Mouse (Mus musculus) lung, postnatal 14 days (tissue): Measurements from ENCODE around the gene Kifc3.
"Not testable (repeated sequence)": the region's sequence is repeated elsewhere in the genome, so short reads cannot be mapped to it uniquely, and the experiment has no call there.

Experiments
- DNase-seq: peaks from one replicate; pipeline ENCODE4 v3.0.0; 2021

The Kifc3 gene

DNA sequence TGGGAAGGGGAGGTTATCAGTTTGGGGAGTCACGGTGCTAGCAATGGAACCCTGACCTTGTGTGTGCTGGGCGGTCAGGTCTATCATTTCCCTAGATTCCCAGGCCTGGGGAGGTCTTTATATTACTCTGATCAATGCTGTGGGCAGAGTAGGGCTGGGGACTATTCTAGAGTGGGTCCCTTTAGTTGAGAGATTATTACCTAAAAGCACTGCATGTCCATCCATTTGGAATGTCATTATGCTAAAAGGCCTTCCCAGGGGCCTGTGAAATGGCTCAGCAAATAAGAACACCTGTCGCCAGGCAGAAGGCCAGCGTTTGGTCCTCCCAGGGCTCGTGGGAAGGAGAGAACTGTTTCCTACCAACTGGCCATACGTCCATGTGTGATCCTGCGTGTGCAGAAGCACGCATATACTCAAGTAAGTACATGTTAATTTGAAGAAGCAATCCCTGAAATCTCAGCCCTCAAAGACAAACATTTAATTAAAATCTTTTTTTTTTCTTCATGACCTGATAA, 499 bp downstream of the Kifc3 start:
- no peak for DNase-seq

DNA sequence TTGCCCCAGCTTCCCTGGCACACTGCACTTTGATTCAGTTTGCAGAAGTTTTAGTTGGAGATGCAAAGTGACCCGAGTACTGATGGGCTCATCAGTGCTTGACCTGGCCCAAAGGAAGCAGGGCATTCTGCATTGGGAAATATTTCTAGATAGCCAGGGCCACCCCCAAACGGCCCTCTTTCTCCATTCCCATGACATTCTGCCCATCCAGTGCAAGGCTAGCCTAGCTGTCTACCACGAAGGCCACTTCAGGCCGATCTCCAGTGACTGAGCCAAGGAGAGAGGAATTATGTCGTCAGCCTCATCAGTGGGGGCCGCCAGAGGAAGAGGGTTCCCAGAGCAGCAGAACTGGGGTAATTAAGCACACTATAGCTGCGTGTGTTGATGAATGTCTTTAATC, 1.1 kb downstream of the Kifc3 start:
- no peak for DNase-seq

DNA sequence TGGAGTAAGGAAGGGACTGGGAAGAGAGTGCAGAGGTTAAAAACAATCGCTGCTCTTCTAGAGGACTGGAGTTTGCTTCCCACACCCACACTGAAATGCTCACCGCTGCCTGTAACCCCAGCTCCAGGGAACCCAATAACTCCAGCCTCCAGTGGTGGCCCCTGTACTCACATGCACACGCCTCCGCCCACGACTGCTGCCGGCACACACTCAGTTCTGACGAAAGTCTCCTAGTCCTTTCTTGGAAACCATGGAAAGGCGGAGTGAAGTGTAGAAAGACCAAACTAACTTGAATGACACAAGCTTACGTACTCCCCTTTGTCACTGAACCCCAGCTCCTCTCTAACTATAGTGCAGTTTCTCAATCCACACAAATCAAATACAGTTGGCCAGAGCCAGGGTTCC, 2.6 kb downstream of the Kifc3 start:
- DNase-seq: no peak

DNA sequence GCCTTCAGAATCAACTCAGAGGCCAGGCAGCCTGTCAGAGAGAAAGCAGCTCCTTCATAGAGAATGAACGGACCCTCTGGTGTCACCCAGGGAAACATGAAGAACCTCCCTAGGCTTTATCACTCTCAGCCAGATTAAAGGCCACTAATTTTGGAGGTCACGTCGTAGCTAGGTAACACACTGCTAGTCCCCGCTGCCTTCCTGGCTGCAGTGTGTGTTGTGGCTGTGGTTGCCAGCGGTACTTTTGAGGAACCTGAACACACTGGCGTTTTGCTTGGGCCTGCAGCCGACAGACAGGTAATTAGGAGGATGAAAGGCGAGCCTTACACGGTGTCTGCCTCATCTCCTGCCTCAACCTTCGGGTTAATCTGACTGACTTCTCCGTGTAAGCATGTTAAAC, 6.9 kb downstream of the Kifc3 start:
- no peak for DNase-seq

DNA sequence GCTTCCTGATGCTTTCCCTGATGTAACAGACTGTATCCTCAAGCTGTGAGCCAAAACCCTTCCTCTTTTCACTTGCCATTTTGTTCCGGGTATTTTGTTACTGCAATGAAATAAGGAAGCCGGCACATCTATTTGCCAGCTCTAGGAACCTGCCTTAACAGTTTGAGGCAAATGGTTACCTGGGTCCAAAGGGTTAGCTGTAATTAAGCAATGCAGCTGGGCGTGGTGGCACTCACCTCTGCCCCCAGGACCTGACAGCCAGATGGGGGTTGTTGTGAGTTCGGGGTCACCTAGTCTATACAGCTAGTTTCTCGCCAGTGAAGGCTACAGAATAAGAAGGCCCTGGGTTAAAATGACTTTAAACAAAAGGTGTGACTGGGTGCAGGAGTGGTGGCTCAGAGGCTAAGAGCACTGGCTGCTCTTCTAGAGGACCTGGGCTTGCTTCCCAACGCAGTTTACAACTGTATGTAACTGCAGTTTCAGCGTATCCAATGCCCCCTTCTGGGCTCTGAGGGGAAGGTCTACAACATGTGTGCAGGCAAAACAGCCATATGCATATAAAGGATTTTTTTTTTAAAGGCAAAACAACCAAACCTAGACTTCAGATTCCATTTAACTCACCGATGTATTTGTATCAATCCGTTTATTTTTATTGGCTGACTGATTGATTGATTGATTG, 11.0 kb downstream of the Kifc3 start:
- DNase-seq: no peak

DNA sequence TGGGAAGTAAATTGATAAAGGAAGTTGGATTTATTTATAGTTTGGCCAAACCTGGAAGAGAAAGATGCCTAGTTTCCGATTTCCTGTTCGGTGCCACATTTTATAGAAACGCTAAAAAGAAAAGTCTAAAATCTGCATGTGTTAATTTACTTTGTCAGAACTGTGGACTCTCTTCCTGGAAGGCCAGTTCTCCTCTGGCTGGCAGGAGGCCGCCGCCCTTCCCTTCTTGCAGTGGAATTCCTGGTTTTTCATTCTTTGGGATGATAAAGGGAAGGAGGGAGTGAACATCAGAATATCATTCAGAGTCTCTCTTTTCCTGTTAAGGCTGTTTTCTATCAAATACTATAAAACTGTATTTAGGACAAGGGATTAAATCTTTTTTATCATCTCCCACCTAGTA, 15.0 kb downstream of the Kifc3 start:
- no peak for DNase-seq

DNA sequence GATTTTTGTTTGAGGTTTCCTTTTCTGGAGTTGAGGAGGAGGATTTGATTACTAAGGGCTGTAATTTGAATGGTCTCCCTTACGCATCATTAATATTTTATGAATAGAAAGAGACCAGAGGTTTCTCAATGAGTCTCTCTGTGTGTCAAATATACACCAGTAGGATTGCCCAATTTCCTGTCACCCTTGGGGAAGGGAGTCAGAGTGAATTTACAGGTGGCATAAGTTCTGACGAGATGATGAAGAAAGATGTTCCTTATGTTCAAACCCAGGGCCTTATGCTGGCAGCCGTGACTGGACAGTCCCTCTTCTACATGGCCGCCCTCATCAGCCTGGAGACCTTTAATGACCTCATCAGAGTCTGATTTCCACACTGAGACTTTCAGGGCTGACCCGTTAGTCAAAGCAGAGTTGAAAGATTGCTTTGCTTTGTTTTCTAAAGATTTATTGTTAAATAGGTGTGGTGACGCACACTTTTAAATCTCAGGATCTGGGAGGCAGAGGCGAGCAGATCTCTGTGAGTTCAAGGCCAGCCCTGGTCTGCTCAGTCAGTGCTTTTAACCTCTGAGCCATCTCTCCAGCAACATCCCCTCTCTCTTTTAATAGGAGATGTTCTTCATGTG, 16.6 kb downstream of the Kifc3 start:
- DNase-seq: no peak

DNA sequence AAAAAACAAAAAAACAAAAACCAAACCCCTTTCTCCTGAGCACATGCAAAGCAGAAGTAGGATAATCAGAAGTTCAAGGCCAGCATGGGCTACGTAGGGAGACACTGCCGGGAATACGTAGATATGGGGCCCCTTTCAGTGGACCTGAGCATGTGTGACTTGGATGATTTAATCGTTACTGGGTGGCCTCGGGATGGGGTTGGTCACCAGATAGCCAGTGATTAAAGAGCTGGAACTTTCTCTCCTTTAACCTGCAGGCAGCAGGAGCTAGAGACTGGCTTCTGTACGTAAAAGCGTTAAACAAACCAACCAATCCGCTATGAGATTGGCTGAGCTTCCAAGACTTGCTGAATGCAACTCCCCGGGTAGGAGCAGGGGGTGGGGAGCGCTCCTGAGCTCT, 17.5 kb downstream of the Kifc3 start:
- DNase-seq: no peak

DNA sequence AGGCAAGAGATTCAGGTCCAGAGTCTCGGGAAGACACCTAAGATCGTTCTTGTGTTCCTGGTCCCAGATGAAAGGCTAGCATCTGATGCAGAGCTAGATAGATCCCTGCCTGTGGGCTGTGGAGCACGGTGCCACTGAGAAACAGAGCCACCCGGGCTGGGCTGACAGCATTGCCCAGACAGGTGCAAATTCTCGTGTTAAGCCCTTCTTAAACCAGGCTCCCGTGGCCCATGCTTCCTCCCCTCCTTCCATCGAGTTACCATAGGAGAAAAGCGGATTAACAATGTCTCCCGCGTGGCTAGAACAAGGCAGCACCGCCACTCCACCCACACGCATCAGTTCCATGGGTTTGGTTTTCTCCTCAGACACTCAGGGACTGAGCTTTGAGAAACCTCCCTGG, 18.4 kb downstream of the Kifc3 start:
- no peak for DNase-seq

DNA sequence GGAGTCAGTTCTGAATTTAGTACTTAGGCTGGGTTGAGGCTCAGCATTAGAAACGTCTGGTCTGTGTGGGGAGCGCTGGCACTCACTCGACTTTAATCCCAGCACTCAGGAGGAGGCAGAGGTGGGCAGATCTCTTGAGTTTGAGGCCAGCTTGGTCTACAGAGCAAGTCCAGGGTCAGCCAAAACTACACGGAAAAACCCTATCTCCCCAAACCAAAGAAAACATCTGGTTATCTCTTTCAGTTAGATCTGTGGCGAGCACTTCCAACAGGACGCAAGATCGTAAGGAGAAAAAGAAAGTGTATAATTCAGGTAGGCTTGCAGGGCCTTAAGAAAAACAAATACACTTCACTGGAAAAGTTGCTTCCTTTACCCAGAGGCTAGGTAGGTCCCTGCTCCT, 20.8 kb downstream of the Kifc3 start:
- no peak for DNase-seq

DNA sequence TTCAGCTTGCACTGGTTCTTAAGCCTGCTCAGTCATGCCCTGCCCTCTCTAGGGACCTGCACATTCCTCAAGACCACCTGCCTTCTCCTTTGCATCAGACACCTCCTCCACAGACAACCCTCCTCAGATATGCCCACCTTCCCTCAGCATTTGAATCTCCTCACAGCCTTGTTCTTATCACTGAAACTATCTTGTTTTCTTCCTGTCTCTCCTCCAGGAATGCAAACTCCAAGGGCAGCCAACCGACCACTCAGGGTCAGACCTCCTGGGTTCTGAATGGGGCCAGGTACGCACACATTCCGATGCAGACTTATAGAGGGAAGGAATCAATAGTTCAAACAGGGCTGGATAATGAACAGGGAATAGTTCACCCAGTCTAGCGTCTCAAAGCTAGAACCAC, 24.4 kb downstream of the Kifc3 start:
- DNase-seq: no peak

DNA sequence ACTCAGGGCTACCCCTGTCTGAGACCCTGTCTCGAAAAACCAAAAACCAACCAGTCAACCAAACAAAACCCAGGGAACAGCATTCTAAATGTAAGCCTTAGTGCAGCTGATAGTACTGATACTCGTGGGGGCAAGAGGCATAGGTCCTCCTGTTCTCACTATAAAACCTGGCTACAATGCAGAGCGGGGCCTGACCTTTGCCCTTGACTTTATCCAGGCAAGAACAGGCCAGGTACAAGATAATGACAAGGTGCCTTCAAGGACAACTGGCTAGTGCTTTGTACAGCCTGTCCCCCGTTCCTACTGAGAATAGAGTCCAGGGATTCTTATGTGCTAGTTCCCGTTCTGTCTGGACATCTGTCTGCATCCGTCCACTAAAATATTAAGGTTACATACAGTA, 25.6 kb downstream of the Kifc3 start:
- no peak for DNase-seq

DNA sequence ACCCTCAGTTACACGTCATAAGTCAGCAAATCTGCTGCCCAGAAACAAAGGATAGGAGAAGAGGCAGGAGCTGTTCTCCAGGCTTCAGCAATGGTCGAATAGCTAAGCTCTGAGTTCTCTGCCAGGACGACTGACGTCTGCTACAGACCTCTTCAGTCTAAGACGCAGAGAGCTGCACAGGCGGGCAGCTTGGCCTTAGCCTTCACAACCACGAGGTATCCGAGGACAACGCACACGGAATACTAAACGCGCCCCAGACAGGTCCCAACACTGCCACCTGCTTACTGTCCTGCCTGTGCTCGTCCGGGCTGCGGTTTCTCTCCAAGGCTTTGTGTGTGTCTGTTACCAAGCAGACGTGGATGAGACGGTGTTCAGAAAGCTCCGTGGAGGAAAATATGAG, 26.8 kb downstream of the Kifc3 start:
- no peak for DNase-seq

DNA sequence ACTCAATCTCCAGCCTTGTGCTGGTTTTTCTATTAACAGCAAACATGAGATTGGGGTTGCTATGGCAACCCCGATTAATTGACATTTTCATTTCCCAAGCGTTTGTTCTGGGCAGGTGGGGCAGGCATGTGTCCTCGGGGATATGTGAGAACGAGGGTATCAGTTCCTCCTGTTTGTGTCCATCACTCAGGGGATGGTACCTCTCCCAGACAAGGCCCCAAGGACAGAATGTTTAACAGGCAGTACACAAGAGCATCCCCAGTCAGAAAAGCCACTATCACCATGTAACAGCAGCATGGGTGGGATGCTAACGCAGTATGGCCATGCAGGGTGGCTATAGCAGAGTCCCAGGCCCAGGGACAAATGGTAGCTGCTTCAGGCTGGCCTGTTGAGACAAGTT, 27.3 kb downstream of the Kifc3 start:
- no peak for DNase-seq

DNA sequence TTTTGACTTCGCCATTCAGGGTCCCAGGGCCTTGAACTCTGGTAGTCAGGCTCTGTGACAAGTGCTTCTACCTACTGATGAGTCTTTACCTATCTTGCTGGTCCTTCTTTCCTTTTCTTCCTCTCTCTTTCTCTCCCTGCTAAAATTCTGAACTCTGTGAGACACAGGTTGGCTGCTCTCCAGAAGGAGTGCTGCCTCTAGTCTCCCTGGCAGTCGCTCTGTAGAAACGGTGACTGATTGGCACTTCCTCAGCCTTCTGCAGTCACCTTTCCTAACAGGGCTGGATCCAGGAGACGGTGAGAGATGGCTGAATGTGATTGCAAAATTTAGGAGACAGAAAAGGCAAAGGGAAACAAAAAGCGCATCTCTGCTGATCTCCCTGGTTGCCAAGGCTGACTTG, 30.2 kb downstream of the Kifc3 start:
- no peak for DNase-seq

DNA sequence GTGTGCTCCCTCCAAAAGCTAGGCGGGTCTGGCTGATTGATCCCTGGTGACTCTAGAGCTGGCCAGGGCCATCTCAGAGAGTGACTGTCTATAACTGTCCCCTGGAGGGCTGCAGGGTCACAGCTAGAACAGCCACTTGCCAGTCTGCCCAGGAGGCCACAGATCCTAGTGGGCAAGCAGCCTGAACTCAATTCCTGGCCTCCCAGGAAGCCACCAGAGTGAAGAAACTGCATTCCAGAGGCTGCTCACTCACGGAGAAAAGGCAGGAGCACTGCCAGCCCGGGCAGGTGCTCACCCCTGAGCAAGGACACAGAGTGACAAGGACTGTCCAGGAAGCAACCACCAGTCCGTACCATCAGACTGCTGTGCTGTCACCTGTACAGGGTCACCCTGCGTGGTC, 34.9 kb downstream of the Kifc3 start:
- DNase-seq: no peak

DNA sequence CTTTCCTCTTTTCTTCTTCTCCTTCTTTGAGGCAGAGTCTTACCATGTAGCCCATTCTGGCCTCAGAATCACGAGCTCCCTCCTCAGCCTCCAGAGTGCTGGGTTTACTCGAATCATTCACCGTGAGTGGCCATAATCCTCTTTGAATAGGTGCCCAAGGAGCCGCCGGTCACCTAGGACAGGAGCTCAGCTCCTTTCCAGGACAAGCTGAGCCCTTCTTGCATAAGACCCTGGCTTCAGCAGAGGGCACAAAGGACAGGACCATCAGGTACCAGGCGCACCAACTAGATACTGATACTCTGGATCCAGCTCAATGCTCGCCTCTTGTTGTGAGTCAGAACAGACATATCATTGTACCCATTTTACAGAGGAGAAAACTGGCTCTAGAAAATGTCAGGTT, 36.2 kb downstream of the Kifc3 start:
- no peak for DNase-seq

DNA sequence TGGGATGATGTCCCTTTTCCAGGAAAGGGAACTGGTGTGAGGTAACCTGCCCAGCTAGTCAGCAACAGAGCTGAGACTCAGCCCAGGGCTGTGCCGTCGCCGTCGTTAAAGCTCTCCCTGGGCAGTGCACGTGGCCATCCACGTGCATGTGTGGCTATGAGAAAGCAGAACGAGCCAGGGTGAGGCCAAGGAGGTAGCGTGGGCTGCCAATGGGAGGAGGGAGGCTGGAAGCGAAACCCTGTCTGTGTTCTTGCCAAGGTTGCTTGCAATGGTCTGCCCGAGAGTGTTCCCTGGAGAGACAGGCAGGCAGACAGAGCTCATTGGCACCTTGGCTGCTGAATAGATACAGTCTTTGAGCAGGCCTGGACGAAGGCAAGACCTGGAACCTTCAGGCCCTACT, 36.7 kb downstream of the Kifc3 start:
- no peak for DNase-seq

DNA sequence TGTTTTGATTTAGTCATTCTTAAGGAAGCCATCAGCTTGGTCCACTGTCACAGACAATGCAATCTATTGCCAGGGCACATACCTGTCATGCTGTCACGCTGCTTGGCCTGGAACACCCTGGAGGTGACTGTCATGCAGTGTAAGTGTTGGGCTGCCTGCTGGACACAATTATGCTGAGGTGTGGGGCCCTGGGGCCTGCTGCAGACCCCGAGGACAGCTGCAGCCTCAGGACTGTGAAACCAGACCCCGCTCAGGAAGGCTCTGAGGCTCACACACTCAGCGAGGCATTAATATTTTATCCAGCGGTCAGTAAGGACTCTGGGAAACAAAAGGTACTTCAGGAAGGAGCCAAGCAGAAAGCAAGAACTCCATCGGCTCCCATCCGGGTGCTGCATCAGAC, 38.1 kb downstream of the Kifc3 start:
- no peak for DNase-seq

DNA sequence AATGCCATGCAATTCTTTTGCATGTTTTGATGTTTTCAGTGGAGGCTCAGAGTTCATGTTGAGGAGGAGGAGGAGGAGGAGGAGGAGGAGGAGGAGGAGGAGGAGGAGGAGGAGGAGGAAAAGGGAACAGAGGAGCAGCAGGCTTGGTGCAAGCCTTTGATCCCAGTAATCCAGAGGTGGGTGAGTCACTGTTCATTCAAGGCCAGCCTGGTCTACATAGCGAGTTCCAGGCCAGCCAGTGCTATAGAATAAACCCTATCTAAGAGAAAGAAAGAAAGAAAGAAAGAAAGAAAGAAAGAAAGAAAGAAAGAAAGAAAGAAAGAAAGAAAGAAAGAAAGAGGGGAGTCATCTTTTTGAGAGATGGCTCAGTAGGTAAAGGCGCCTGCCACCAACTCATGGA, 38.6 kb downstream of the Kifc3 start:
- not testable (repeated sequence) for DNase-seq

DNA sequence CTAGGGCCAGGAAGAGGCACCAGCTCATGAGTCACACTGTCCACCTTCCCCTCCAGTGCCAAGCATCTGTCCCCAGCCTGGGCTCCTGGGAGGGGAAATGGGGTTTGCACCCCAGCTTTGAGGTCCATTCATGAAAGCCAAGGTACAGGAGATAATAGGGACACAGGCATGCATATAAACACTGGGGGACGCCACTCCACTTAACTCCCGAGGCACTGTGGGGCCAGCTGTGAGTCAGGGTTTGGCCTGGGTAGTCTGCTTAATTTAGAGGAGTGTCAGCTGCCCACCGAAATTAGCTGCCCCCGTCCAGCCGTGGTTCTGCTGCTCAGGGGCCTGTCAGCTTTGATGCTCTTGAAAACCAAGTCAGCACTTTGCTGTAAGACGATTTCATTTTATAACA, 39.8 kb downstream of the Kifc3 start:
- DNase-seq: no peak

DNA sequence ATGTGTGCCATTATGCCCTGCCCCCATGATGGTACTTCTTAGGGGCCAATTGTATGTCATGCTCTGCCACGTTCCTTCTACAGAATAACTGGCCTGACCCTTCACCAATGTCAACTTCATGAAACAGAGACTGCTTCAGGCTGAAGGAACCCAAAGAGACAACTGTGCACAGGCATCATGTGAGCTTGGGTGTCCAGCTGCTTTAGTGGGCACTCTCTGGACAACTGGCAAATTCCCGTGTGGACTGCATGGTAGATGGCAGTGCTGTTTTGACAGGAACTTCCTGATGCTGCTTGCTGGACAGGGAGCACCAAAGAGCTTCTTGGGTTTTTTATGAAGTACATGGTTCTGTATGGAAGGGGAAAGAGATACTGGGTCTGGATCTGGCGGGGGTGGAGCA, 43.3 kb downstream of the Kifc3 start:
- no peak for DNase-seq

DNA sequence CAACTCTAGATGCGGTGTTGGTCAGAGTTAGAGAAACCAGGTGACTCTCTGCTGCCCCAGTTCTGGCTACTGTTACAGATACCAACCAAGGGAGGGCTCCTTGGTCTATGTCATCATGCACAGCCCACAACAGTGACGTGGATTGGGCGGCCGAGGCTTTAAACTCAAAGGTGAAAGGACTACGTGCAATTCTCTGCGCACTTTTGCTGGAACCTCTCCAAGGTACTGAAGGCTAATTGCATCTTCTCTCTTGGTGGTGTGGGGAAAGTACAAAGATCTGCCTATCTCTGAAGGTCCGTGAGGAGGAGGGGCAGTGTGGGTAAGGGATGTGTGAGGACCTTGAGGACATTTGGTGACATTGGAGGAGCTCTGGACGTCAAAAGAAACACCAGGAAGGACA, 44.0 kb downstream of the Kifc3 start:
- DNase-seq: no peak

DNA sequence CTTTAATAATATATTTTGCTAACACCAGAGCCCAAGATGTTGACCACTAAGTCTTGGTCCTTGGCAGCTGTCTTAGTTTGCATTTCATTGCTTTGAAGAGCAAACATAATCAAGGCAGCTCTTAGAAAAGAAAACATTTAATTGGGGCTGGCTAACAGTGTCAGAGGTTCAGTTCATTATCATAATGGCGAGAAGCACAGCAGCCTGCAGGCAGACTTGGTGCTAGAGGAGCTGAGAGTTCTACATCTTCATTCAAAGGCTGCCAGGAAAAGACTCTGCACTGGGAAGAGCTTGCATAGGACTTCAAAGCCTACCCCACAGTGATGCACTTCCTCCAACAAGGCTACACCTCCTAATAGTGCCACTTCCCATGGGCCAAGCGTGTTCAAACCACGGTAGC, 45.5 kb downstream of the Kifc3 start:
- no peak for DNase-seq

DNA sequence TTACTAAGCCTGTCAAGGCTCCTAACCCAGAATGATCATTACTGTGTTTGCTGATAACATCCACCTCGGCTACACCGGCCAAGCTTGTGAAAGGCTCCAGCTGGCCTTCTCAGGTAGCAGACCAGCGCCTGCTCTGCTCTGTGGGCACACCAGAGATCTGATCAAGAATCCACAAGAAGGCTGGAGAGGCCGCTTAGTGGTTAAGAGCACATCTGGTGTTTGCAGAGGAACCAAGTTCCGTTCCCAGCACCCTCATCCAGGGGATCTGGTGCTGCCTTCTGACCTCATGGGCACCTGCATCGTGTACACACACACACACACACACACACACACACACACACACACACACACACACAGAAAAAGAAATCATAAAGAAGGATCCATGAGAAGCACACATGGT, 46.5 kb downstream of the Kifc3 start:
- DNase-seq: no peak
